Mouse (Mus musculus) ovary, postnatal 36 days (tissue): Measurements from ENCODE around the gene D230025D16Rik.
"Not testable (repeated sequence)": the region's sequence is repeated elsewhere in the genome, so short reads cannot be mapped to it uniquely, and the experiment has no call there.

ENCODE experiments used
- DNase-seq: peaks from one replicate; pipeline ENCODE4 v3.0.0; 2022; ENCODE audit warnings: low spot score, mixed read lengths

The D230025D16Rik gene

GRCm38 (mm10) chr8:105291802-105292201 is 66.9 kb downstream of the D230025D16Rik start:
- not testable (repeated sequence) for DNase-seq

DNA sequence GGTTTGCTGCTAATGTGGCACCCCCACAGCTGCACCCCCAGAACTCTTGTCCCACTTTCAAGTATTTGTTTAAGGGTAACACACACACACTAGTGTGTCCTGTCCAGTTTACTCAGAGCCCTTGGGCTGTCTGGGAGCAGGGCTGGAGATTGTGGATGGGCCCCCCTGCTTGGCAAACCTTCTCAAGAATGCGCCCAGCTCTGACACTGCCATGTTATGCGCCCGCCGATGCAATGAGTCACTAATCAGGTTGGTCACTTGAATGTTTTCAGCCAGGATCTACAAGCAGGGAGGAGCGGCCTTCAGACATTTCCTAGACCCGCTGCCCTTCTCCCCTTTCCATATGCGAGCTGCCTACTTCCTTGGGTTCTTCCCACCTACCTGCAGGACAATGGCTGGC is 67.5 kb downstream of the D230025D16Rik start:
- DNase-seq: peak; percentile 3

DNA sequence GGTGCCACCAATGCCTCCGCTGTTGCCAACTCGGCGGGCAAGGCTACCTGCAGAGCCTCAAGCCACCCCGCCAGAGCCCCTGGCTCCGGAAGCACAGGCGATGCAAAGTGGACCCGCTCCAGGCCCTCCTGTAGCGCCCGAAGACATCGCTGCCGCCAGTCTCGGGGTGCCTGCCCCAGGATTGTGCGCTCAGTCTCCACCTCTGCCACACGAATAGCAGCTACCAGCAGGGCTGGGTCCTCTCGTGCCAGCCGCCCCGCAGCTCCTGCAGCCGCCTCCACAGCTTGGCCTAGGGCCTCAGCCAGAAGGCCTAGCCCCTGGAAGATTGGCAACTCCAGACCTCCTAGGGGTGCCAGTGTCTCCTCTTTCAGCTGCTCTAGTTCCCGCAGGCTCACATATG is 68.5 kb downstream of the D230025D16Rik start:
- no peak for DNase-seq

- no peak for DNase-seq
Observed at GRCm38 (mm10) chr8:105294776-105295175, 69.8 kb downstream of the D230025D16Rik start.

DNA sequence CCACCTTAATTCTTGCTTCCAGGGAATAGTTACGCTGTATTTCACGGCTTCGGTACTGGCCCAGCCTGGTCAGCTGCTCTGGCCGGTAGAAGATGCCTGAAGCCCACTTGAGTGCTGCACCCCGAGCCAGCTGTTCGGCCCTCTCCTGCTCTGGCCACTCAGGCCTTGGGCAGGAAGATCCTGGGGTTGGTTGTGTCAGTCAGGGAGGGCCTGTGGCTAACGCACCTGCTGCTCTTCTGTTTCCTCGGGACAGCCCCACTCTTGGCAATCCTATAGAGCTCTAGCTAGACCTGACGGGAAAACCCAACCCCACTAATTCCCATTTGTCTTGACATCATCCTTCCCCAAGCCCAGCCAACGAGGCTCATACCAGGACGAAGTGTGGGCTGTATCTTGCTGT is 70.3 kb downstream of the D230025D16Rik start:
- DNase-seq: no peak

DNA sequence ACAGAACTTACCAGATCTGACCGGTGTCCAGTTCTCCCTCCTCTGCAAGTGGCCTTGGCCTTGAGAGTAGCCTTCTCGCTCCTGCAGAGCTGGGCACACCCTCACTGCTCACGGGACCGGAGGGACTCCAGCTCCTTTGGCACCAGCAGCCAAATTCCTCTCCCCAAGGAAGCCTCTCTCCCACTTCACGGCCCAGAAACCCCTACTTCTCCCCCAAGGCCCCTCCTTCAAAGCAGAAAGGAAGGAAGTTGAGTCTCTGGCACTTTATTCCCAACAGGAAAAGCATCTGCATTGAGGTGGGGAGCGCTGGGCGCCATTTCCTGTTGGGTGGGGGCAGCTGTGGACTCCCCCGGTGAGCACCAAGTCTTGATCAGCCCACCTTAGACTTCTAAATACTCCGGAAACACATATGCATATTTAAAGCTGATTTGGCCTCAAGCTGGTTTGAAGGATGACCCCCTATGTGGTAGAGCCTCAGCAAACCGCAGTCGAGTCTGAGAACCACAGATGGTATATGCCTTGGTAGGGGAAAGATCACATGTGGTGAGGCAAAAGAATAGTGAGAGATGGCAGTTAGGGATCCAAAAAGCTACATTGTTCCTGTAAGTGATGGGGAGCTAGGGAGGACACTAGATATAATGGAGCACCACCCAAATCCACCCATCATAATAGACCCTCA is 71.1 kb downstream of the D230025D16Rik start, which contains the start of gene Exoc3l:
Gene Exoc3l (minus strand): TSS at position 207 of the 679 bp plus-strand sequence.
- DNase-seq: peak; percentile 51

DNA sequence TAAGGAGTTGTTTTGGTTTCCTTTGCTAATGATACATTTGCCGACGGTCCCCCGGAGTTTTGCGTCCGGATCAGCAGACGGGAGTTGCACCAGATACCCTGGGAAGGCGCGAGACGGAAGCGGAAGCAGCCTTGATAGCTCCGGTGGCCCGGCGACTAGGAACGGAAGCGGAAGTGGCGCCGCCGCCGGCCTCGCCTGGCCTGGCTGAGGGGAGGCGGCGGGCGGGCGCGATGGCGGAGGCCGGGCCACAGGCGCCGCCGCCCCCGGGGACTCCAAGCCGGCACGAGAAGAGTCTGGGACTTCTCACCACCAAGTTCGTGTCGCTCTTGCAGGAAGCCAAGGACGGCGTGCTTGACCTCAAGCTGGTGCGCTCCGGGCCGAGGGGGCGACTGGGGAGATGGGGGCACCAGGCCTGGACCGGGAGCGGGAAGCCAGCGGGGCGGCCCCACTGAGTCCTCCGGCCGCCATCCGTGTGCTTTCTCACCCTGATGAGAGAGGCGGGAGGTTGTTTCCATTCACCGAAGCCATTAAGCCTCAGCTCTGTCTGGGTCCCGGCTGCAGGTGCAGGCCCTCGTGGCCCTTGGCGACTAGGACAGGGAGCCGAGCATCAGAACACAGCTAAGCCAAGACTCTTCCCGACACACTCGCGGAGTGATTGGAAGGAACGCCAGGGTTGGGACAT is 72.7 kb downstream of the D230025D16Rik start, which contains the start of gene E2f4:
Gene E2f4 (plus strand): TSS at position 153 of the 682 bp plus-strand sequence.
- DNase-seq: peak; percentile 89

DNA sequence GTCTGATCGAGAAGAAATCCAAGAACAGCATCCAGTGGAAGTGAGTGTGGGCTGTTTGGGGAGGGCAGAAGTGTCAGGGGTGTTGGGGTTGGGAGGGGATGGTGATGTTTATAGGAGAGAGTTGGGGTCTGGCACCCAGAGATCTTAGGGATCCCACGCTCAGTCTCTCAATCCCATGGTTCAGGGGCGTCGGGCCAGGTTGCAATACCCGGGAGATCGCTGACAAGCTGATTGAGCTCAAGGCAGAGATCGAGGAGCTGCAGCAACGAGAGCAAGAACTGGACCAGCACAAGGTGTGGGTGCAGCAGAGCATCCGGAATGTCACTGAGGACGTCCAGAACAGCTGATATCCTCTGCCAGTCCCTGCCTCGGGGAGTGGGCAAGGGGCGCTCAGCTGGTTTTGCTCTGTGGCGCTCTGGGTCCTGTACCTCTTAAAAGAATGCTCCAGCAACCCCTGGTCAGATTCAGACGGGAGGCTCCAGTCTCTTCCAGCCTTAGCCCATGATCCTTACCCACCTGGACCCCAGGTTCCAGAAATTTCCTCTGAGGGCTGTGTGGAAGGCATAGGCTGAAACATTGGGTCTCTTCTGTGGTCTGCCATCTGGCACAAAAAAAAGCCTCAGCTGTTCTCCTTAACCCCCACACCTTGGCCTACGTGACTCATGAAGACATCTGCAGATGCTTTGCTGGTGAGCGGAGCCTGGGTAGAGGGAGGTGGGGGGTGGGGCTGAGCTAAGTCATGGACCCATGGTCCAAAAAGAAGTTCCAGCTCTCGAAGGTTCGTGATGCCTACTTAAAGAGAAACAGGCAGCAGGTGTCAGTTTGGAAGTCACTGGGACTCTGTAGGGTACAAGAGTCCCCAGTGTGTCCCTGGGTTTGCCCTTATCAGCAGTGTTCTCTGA is 73.7 kb downstream of the D230025D16Rik start:
- DNase-seq: no peak

- DNase-seq: no peak
Observed at GRCm38 (mm10) chr8:105299962-105300361, 75.0 kb downstream of the D230025D16Rik start.
